Mouse (Mus musculus): ENCODE measurements around the gene Slc16a3. TPM values are rescaled to one million over a fixed set of nuclear protein-coding genes. Genes with fewer than 3 reads are reported as not detected.

Slc16a3 gene
- total RNA-seq, 2 experiments from 2014 or later: 1.6 to 1.9 TPM

GRCm38 (mm10) chr11:120928468-120928867 is 19.8 kb upstream of the Slc16a3 start:
- no peak overlapping the region for H3K27ac ChIP-seq
- TF ChIP-seq CTCF (conservative IDR thresholded peaks at IDR 0.05): no peak
- H3K4me3 ChIP-seq: no peak overlapping the region
- DNase-seq (ENCODE audit: low spot score in 2 of 2): no peak

- Histone ChIP-seq H3K4me3 (peak overlapping the region; percentile 98; the same call in 1 of the 2 replicates), H3K27ac (no peak overlapping the region)
- DNase-seq (ENCODE audit: low spot score in 2 of 2): no peak
- no peak for TF ChIP-seq CTCF (conservative IDR thresholded peaks at IDR 0.05)
Measured at GRCm38 (mm10) chr11:120931479-120931878, 16.8 kb upstream of the Slc16a3 start.

DNA sequence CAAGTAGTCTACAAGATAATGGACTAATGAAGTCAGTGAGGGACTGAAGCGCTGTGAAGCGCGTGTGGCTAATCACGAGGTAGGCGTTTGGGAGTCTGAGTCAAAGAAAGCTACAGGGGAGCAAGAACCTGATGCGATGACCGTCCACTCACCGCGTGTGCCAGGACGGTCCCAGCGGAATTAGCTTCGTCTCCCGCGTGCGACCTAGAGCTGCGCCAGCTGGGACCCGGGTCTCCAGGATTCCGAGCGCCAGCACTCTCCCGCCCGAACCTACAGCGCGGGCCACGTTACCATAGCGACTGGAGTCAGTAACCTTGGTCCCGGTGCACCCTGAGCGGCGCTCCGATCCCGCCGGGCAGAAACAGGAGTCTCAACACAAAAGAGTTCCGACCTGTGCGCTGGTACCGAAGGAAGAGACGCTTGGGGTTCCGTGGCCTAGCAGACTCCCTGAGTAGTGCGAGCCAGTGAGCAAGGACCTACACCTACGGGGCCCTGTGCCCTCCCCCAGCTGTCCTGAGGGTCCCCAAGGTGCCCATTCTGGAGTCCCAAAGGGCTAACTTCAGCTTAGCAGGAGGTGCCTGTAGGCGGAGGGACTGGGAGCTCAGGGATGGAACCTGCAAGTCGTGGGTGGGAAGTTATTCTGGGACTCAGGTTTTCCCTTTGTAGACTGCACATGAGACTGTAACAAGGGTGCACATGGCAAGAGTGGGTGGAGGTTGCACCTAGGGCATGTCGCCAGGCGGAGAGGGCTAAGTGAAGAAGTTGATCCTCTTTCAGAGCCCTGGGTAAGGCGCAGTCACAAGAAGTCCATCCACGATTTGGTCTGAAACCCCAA is 15.5 kb upstream of the Slc16a3 start, which contains the start of gene Ccdc57:
Gene Ccdc57, minus strand, starts transcription at position 309 of the 835 bp plus-strand sequence.
- H3K4me3 ChIP-seq: peak within 1 kb of the TSS; percentile 98
- no peak for TF ChIP-seq CTCF (conservative IDR thresholded peaks at IDR 0.05)
- H3K27ac ChIP-seq: peak within 1 kb of the TSS; percentile 91
- peak; percentile 89 to 94 for DNase-seq (ENCODE audit: low spot score in 2 of 2)

DNA sequence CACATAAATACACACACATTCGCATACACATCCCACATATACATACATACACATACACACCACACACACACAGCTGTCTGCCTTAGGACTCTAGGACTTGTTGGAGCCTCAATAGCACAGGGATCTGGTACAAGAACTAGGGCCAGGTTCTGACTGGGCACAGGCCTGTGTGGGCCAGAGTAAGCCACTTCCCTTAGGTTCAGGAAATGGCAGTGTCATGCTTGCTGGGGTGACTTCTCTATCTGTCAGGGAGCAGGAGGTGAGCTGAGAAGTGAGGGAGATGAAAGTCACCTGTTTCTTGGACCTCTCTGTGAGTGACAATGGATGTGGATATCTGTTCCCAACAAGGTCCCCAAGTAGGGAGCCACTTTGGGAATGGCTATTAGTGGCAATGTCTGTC is 10.3 kb upstream of the Slc16a3 start:
- DNase-seq (ENCODE audit: low spot score in 2 of 2): no peak
- H3K4me3 ChIP-seq: no peak overlapping the region
- H3K27ac ChIP-seq: no peak overlapping the region
- TF ChIP-seq CTCF (conservative IDR thresholded peaks at IDR 0.05): no peak

DNA sequence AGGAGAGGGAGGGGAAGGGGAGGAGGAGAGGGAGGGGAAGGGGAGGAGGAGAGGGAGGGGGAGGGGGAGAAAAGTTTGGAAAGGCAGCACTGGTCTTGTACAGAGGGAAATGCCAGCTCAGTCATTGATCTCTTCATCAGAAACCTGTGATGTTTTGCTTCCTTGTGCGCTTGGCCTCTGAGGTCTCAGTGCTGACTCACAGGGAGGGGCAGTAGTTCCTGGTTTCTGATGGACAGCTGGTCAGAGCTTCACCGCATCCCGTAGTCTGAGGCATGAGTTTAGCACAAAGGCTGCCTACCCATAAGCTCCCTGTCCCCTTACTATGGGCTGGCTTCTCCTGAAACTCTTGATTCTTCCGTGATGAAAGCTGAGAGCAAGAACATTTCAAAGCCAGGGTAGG is 9.5 kb upstream of the Slc16a3 start:
- no peak for TF ChIP-seq CTCF (conservative IDR thresholded peaks at IDR 0.05)
- no peak for DNase-seq (ENCODE audit: low spot score in 2 of 2)
- H3K4me3 ChIP-seq: no peak overlapping the region
- H3K27ac ChIP-seq: no peak overlapping the region

GRCm38 (mm10) chr11:120939712-120940341 is 8.5 kb upstream of the Slc16a3 start:
- DNase-seq (ENCODE audit: low spot score in 2 of 2): no peak
- TF ChIP-seq CTCF (conservative IDR thresholded peaks at IDR 0.05): no peak
- no peak overlapping the region for H3K27ac ChIP-seq
- H3K4me3 ChIP-seq: no peak overlapping the region

DNA sequence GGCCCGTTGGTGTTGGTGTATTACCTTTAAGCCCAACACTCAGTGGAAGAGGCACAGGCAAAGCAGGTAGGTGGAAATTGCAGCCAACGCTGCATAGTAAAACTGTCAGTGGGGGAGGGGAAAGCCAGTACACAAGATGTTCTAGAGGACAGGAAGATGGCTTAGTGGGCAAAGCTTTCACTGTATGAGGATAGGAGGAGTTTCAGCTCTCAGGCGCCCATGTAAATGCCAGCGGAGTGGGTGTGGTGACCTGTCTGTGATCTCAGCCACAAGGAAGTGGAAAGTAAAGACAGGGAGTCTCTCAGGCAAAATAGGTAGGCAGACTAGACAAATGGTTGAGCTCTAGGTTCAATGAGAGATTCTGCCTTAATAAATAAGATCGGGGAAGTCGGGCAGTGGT is 7.3 kb upstream of the Slc16a3 start:
- Histone ChIP-seq H3K27ac (no peak overlapping the region), H3K4me3 (no peak overlapping the region)
- DNase-seq (ENCODE audit: low spot score in 2 of 2): no peak
- no peak for TF ChIP-seq CTCF (conservative IDR thresholded peaks at IDR 0.05)

DNA sequence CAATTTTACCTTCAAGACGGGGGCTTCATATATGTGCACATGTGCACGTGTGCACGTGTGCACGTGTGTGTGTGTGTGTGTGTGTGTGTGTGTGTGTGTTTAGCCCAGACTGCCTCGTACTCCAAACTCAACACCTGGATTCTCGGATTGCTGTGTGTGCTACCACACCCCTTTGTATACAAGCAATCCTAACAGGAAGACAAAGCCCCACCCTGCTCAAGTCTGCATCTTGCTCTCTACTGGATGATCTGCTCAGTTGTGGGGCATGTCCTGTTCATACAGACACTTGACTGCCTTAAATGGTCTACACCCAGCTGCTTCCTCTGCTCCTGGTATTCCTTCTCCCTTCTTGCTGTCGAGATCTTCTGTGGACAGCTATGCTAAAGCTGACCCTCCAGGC is 3.0 kb upstream of the Slc16a3 start:
- DNase-seq (ENCODE audit: low spot score in 2 of 2): no peak
- no peak overlapping the region for H3K4me3 ChIP-seq
- H3K27ac ChIP-seq: no peak overlapping the region
- TF ChIP-seq CTCF (conservative IDR thresholded peaks at IDR 0.05): no peak

DNA sequence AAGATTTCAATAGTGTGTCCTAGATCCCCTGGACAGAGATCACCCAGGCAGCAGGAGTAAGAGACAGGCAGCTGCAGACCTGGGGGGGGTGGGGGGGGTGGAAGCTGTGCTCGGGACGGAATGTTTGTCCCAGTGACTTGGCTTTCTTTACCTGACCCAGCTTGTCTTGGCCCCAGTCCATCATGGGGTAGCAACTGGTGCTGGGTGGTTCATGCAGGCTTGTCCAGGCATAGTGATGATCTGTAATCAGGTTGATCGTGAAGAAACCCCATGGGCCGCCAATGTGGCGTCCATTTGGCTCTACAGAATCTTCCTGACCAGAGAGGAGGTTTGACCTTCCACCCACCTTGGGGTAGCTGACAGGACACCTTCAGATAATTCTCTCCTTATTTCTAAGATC is 2.4 kb upstream of the Slc16a3 start:
- Histone ChIP-seq H3K27ac (no peak overlapping the region), H3K4me3 (no peak overlapping the region)
- TF ChIP-seq CTCF (conservative IDR thresholded peaks at IDR 0.05): no peak
- DNase-seq (ENCODE audit: low spot score in 2 of 2): no peak

DNA sequence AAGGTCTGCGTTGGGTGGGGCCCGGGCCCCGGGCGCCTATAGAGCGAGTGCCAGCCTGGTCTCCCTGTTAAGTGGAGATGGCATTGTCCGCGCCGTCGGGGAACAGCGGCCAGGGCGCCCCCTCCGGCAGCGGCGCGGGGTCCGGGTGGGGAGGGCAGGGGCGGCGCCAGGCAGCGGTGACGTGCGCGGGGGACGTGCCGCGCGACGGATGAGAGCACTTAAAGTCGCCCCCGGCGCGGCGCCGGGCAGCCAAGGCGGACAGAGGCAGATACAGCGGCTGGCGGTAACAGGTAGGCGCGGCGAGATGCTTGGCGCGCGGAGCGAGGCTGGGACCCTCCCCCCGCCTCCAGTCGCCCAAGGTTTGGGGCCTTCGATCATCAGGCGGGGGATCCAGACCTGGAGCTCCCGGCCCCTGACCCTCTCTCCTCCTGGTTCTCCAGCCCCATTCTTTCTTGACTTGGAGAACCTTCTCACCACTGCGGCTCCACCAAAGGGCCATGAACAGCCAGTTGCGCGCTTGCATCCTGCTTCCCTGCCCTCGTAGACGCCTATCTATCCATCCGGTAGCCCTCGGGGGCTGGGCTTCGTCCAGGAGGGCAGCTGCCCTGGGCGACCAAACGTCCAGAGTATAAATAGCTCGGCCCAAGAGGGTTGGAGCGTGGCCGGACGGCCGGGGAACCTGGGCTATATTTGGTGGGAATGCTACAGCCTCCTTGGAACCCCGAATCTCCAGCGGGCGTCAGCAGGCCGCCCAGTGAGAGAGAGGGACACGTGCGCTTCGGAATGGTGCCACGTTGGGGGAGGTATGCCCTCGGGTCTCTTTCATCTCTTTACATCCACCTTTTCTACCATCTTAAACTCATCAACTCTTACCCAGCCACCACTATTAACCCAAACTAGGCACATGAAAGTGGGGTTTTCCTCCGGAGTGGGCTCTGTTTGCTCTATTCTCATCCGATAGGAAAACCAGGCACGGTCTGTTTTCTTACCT is 876 bp downstream of the Slc16a3 start:
- no peak overlapping the region for H3K27ac ChIP-seq
- H3K4me3 ChIP-seq: peak overlapping the region; percentile 45

DNA sequence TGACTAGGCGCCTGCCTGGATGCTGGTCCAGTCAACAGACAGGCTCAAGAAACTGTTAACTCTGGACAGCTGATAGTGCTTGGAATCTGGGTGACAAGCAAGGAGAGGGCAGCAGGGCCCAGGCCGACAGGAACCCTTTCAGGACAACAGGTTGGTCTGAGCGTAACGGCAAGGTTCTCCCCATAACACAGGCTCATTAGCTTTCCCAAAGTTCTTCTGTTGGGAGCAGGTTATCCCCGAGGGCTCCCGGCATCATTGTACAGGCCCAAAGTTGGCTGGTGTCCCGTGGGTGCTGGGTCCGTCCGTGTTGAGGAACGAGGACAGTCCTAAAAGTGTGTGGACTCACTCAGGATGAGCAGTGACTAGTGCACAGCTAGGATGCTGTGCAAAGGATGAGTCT is 1.6 kb downstream of the Slc16a3 start:
- DNase-seq (ENCODE audit: low spot score in 2 of 2): no peak
- Histone ChIP-seq H3K27ac (no peak overlapping the region), H3K4me3 (no peak overlapping the region)
- TF ChIP-seq CTCF (conservative IDR thresholded peaks at IDR 0.05): no peak

More for the DNA sequence above, 876 bp downstream of the Slc16a3 start:
- peak; percentile 21 for TF ChIP-seq CTCF (conservative IDR thresholded peaks at IDR 0.05)
- DNase-seq (ENCODE audit: low spot score in 2 of 2): no peak

Data from layer of hippocampus, adult 2 months (tissue).